Mouse (Mus musculus) limb, embryonic 14.5 days (tissue): ENCODE data around the gene H2-T24. TPM values are rescaled to one million over a fixed set of nuclear protein-coding genes. Genes with fewer than 3 reads are reported as not detected.

Source experiments
- ATAC-seq: fragments of 200-750 bp; cut with Nextera tagmentation; 2 replicates; pipeline ENCODE4 v1.8.0; 2017; ENCODE audit warnings: low read depth, moderate number of reproducible peaks, moderate TSS enrichment; ENCODE audit not compliant: low FRiP score
- DNase-seq: peaks from one replicate; pipeline ENCODE4 v3.0.0-alpha.2; 2015; ENCODE audit warnings: low spot score
- H3K27ac ChIP-seq: fragments of 300-500 bp; sonication (generic); replicated peaks from 2 replicates; pipeline ENCODE4 v1.5.1; 2014; ENCODE audit warnings: low read depth, mild to moderate bottlenecking, low read length, moderate library complexity, mixed read lengths
- H3K27me3 ChIP-seq: fragments of 300-500 bp; sonication (generic); 2 replicates; pipeline ENCODE4 v1.6.1; 2014; ENCODE audit warnings: low read length, mixed read lengths; ENCODE audit not compliant: control insufficient read depth, insufficient read depth
- H3K36me3 ChIP-seq: fragments of 300-500 bp; sonication (generic); 2 replicates; pipeline ENCODE4 v1.6.1; 2014; ENCODE audit warnings: mild to moderate bottlenecking, low read length, moderate library complexity, mixed read lengths; ENCODE audit not compliant: control insufficient read depth, insufficient read depth
- H3K4me1 ChIP-seq: fragments of 300-500 bp; sonication (generic); 2 replicates; pipeline ENCODE4 v1.6.1; 2014; ENCODE audit warnings: antibody characterized with exemption, low read length, mixed read lengths; ENCODE audit not compliant: control insufficient read depth, insufficient read depth
- H3K4me2 ChIP-seq: fragments of 300-500 bp; sonication (generic); replicated peaks from 2 replicates; pipeline ENCODE4 v1.6.1; 2014; ENCODE audit warnings: low read depth, mild to moderate bottlenecking, low read length, moderate library complexity; ENCODE audit not compliant: severe bottlenecking
- H3K4me3 ChIP-seq: fragments of 300-500 bp; sonication (generic); replicated peaks from 2 replicates; pipeline ENCODE4 v1.5.1; 2014; ENCODE audit warnings: low read length
- H3K9ac ChIP-seq: fragments of 300-500 bp; sonication (generic); 2 replicates; pipeline ENCODE4 v1.6.1; 2014; ENCODE audit warnings: mild to moderate bottlenecking, low read depth, low read length, moderate library complexity; ENCODE audit not compliant: severe bottlenecking
- H3K9me3 ChIP-seq: fragments of 300-500 bp; sonication (generic); 2 replicates; pipeline ENCODE4 v1.6.1; 2016; ENCODE audit warnings: low read length; ENCODE audit not compliant: control insufficient read depth
- POLR2A ChIP-seq: fragments of 200-500 bp; IDR thresholded peaks from 2 replicates; pipeline ENCODE4 v1.8.0; 2012; ENCODE audit warnings: inconsistent platforms, mild to moderate bottlenecking, moderate library complexity, borderline replicate concordance; ENCODE audit not compliant: insufficient read depth, insufficient read length; ENCODE audit errors: extremely low read depth
- WGBS: fragments of 180-500 bp; shearing (Covaris S2); extraction: QIAGEN DNeasy Blood & Tissue Kit; methylation state at CpG from one replicate; pipeline ENCODE4 v1.1.7; 2014; 5-methylcytosine and 5-hydroxymethylcytosine counted together
- polyA plus RNA-seq, 2 experiments: library from polyadenylated mRNA; depleted of rRNA in 1 of 2; stranded (reverse) in 1 of 2; unstranded in 1 of 2; fragments of >200 nt; fragmentation: Nextera tagmentation in 1 of 2; extraction: Ambion mirVana in 1 of 2; gene quantifications; 2 replicates each; pipeline versions ENCODE4 v1.2.1 to v1.2.3; 2012 to 2014

The H2-T24 gene
- polyA plus RNA-seq, 2 experiments: 0.14 to 1.5 TPM

- WGBS: 97% methylated on average over 6 of the region's 6 CpGs
- no peak for ATAC-seq
- Histone ChIP-seq H3K9me3 (no peaks in the 10 kb centered on the region; the same call in 1 of the 2 replicates), H3K4me3 (no peak overlapping the region), H3K27me3 (no peaks in the 10 kb centered on the region), H3K36me3 (peaks cover 5% of the 10 kb centered on the region; the same call in 1 of the 2 replicates), H3K4me1 (no peaks in the 10 kb centered on the region), H3K9ac (no peak overlapping the region), H3K27ac (no peak overlapping the region), H3K4me2 (no peak overlapping the region)
- DNase-seq: no peak
- TF ChIP-seq POLR2A: no peak
Observed at GRCm38 (mm10) chr17:36001966-36002365, 18.4 kb downstream of the H2-T24 start.

- no peak overlapping the region for H3K9ac ChIP-seq
- ATAC-seq (no peak), DNase-seq (no peak)
- peaks cover 5% of the 10 kb centered on the region; the same call in 1 of the 2 replicates for H3K36me3 ChIP-seq
- no peaks in the 10 kb centered on the region for H3K27me3 ChIP-seq
- 84% methylated on average over 12 of the region's 12 CpGs for WGBS
- H3K4me2 ChIP-seq: no peak overlapping the region
- no peaks in the 10 kb centered on the region for H3K9me3 ChIP-seq
- no peak overlapping the region for H3K4me3 ChIP-seq
- no peak for TF ChIP-seq POLR2A
- no peak overlapping the region for H3K27ac ChIP-seq
- H3K4me1 ChIP-seq: no peaks in the 10 kb centered on the region
Observed at GRCm38 (mm10) chr17:36001121-36001897, 19.1 kb downstream of the H2-T24 start.

GRCm38 (mm10) chr17:36000349-36000748 is 20.0 kb downstream of the H2-T24 start:
- H3K4me1 ChIP-seq: peaks cover 2% of the 10 kb centered on the region; the same call in 1 of the 2 replicates
- H3K4me3 ChIP-seq: no peak overlapping the region
- TF ChIP-seq POLR2A: no peak
- no peaks in the 10 kb centered on the region for H3K27me3 ChIP-seq
- no peak for DNase-seq
- no peak overlapping the region for H3K9ac ChIP-seq
- H3K4me2 ChIP-seq: no peak overlapping the region
- no peak for ATAC-seq
- H3K27ac ChIP-seq: no peak overlapping the region
- H3K9me3 ChIP-seq: no peaks in the 10 kb centered on the region
- no peaks in the 10 kb centered on the region for H3K36me3 ChIP-seq
- WGBS: 82% methylated on average over 4 of the region's 4 CpGs

GRCm38 (mm10) chr17:35999356-35999755 is 21.0 kb downstream of the H2-T24 start:
- no peak for DNase-seq
- no peak overlapping the region for H3K4me3 ChIP-seq
- no peaks in the 10 kb centered on the region for H3K27me3 ChIP-seq
- no peak overlapping the region for H3K4me2 ChIP-seq
- no peak overlapping the region for H3K27ac ChIP-seq
- H3K36me3 ChIP-seq: no peaks in the 10 kb centered on the region
- WGBS: 82% methylated on average over 7 of the region's 7 CpGs
- peaks cover 2% of the 10 kb centered on the region; the same call in 1 of the 2 replicates for H3K4me1 ChIP-seq
- no peaks in the 10 kb centered on the region for H3K9me3 ChIP-seq
- TF ChIP-seq POLR2A: no peak
- no peak for ATAC-seq
- no peak overlapping the region for H3K9ac ChIP-seq

- ATAC-seq (no peak), DNase-seq (no peak)
- WGBS: 88% methylated on average over 6 of the region's 6 CpGs
- Histone ChIP-seq H3K9ac (no peak overlapping the region), H3K4me2 (no peak overlapping the region), H3K27me3 (no peaks in the 10 kb centered on the region), H3K9me3 (no peaks in the 10 kb centered on the region), H3K27ac (no peak overlapping the region), H3K4me1 (peaks cover 2% of the 10 kb centered on the region; the same call in 1 of the 2 replicates), H3K4me3 (no peak overlapping the region), H3K36me3 (no peaks in the 10 kb centered on the region)
- TF ChIP-seq POLR2A: no peak
Observed at GRCm38 (mm10) chr17:35998545-35999305, 21.6 kb downstream of the H2-T24 start.
